Mouse (Mus musculus): ENCODE measurements at regions not wholly inside any gene's neighbourhood (a gene's known extent, or its start where the extent isn't known, plus 50 kb on each side); places are given as distances from the start of the nearest gene placed in this dataset.
A peak's percentile ranks its signal among the peaks of the same experiment; 100 is the strongest.

DNA sequence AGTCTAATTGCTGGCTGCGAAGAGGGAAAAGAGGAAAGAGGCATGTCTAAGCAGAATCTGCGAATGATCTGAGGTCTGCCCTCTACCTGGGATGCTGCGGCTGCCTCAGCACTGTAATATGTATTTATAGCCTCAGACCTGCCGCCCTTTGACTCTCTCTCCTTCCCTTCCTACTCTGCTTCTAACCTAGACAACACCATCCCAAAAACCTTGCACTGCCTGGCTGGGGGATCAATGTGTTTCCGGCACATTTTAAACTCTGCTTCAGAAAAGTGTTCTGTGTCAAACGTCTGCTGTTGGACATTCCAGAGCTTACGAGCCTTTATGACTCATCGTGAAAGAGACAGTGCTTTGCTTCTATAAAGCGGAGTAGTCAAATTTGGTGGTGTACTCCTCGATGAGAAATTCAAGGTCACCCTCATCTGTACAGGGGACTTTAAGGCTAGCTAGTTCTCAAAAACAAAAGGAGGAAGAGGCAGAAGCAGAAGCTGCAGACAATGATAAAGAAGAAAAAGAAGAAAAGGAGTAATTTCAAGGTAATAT lies 91.9 kb upstream of the Smad1 start:
- no peak for ATAC-seq (ENCODE audit: extremely low read depth, insufficient number of reproducible peaks, low FRiP score, poor library complexity, severe bottlenecking)
- TF ChIP-seq TAL1 (conservative IDR thresholded peaks at IDR 0.05; ENCODE audit: low read depth, low read length) (no peak), GATA1 (IDR thresholded peaks at IDR 0.05; ENCODE audit: borderline replicate concordance, low read length) (no peak), GATA2 (IDR thresholded peaks at IDR 0.05; ENCODE audit: borderline replicate concordance, low read depth, low read length) (no peak), CTCF (IDR thresholded peaks at IDR 0.05; ENCODE audit: low read depth, low read length) (no peak), POLR2AphosphoS5 (IDR thresholded peaks at IDR 0.05; ENCODE audit: insufficient replicate concordance, low read depth, low read length) (no peak)
- DNase-seq (ENCODE audit: low spot score), result no peak
- no peaks in the 10 kb centered on the region for H3K4me1 ChIP-seq (ENCODE audit: insufficient read depth, low read depth, low read length)
- peaks cover 31% of the 10 kb centered on the region for H3K27me3 ChIP-seq (ENCODE audit: insufficient read depth, low read length)
- no peaks in the 10 kb centered on the region for H3K9me3 ChIP-seq (replicated peaks)
- no peaks in the 10 kb centered on the region for H3K36me3 ChIP-seq (replicated peaks)
- no peak overlapping the region for H3K4me3 ChIP-seq (ENCODE audit: low read depth, low read length)

DNA sequence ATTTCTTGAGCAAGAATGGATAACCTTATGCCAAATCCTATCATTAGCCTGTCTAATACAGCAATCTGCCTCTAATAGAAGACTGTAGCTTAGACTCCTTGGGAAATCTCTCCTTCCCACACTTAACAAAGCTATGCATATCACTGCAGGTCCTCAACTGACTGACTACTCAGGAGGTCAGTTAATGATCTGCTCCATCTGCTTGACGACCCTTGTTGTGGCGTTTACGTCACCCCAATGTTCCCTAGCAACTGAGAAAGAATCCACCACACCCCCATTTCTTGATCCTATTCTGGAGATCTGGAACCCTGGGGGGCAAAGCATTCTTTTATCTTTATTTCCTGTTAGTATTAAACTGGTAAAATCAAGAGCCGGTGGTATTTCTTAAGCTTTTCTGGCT lies 91.4 kb upstream of the Smad1 start:
- Histone ChIP-seq H3K9me3 (replicated peaks) (no peaks in the 10 kb centered on the region), H3K27me3 (ENCODE audit: insufficient read depth, low read length) (peaks cover 31% of the 10 kb centered on the region), H3K4me1 (ENCODE audit: insufficient read depth, low read depth, low read length) (no peaks in the 10 kb centered on the region), H3K4me3 (ENCODE audit: low read depth, low read length) (no peak overlapping the region), H3K36me3 (replicated peaks) (no peaks in the 10 kb centered on the region)
- no peak for ATAC-seq (ENCODE audit: extremely low read depth, insufficient number of reproducible peaks, low FRiP score, poor library complexity, severe bottlenecking)
- TF ChIP-seq TAL1 (conservative IDR thresholded peaks at IDR 0.05; ENCODE audit: low read depth, low read length), result no peak
- no peak for TF ChIP-seq GATA1 (IDR thresholded peaks at IDR 0.05; ENCODE audit: borderline replicate concordance, low read length)
- no peak for DNase-seq (ENCODE audit: low spot score)

DNA sequence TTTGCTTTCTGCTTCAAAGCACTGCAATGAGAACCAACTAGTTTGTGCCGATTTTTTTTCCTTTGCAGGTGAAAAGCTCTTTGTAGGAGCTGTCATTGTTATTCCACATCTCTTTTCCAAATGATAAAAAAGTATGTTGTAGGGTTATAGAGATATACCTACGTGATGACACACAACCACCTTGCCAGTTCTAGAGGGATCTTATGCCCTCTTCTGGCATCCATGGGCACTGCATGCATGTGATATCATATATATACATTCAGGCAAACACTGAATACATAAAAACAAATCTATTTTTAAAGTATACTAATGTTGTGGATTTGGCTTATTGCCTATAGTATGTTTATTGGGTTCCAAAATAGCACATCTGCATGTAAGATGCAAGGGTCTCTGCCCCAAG lies 89.5 kb upstream of the Smad1 start:
- no peaks in the 10 kb centered on the region for H3K36me3 ChIP-seq (replicated peaks)
- no peak overlapping the region for H3K4me3 ChIP-seq (ENCODE audit: low read depth, low read length)
- H3K4me1 ChIP-seq (ENCODE audit: insufficient read depth, low read depth, low read length), result no peaks in the 10 kb centered on the region
- no peak for TF ChIP-seq GATA2 (IDR thresholded peaks at IDR 0.05; ENCODE audit: borderline replicate concordance, low read depth, low read length)
- 0 out of 2 replicates have a peak, but pooled peaks have one; percentile 15 for ATAC-seq (ENCODE audit: extremely low read depth, insufficient number of reproducible peaks, low FRiP score, poor library complexity, severe bottlenecking)
- DNase-seq (ENCODE audit: low spot score), result no peak
- H3K9me3 ChIP-seq (replicated peaks), result no peaks in the 10 kb centered on the region
- H3K27me3 ChIP-seq (ENCODE audit: insufficient read depth, low read length), result peaks cover 34% of the 10 kb centered on the region

- ATAC-seq (ENCODE audit: extremely low read depth, insufficient number of reproducible peaks, low FRiP score, poor library complexity, severe bottlenecking) (no peak), DNase-seq (ENCODE audit: low spot score) (no peak)
- H3K4me3 ChIP-seq (ENCODE audit: low read depth, low read length), result no peak overlapping the region
- H3K4me1 ChIP-seq (ENCODE audit: insufficient read depth, low read depth, low read length), result 0 out of 2 replicates have a peak, but pooled peaks cover 2% of the 10 kb centered on the region
- H3K9me3 ChIP-seq (replicated peaks), result no peaks in the 10 kb centered on the region
- TF ChIP-seq GATA1 (IDR thresholded peaks at IDR 0.05; ENCODE audit: borderline replicate concordance, low read length) (no peak), CTCF (IDR thresholded peaks at IDR 0.05; ENCODE audit: low read depth, low read length) (no peak), POLR2AphosphoS5 (IDR thresholded peaks at IDR 0.05; ENCODE audit: insufficient replicate concordance, low read depth, low read length) (no peak), GATA2 (IDR thresholded peaks at IDR 0.05; ENCODE audit: borderline replicate concordance, low read depth, low read length) (no peak), TAL1 (conservative IDR thresholded peaks at IDR 0.05; ENCODE audit: low read depth, low read length) (no peak)
- peaks cover 25% of the 10 kb centered on the region for H3K27me3 ChIP-seq (ENCODE audit: insufficient read depth, low read length)
- H3K36me3 ChIP-seq (replicated peaks), result no peaks in the 10 kb centered on the region
Measured at GRCm38 (mm10) chr8:79487597-79487996, 88.3 kb upstream of the Smad1 start.

DNA sequence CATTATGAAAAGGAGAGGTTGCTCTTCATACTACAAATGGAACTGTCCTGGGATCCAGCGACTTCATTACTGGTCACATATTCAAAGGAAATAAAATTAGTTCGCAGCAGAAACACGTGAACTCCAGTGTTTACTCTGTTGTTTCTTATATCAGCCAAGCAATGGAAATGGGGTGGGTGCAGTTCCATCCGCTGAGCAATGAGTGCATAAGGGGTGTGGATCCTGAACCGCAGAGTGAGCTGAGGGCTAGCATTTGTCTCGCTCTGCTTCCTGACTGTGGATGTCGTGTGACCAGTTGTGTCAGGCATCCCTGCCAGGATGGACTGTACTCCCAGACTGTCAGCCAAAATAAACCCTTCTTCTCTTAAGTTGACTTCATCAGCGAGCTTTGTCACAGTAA lies 80.0 kb upstream of the Smad1 start:
- Histone ChIP-seq H3K36me3 (replicated peaks) (no peaks in the 10 kb centered on the region), H3K27me3 (ENCODE audit: insufficient read depth, low read length) (peaks cover 20% of the 10 kb centered on the region), H3K4me3 (ENCODE audit: low read depth, low read length) (no peak overlapping the region), H3K4me1 (ENCODE audit: insufficient read depth, low read depth, low read length) (0 out of 2 replicates have a peak, but pooled peaks cover 3% of the 10 kb centered on the region), H3K9me3 (replicated peaks) (no peaks in the 10 kb centered on the region)
- ATAC-seq (ENCODE audit: extremely low read depth, insufficient number of reproducible peaks, low FRiP score, poor library complexity, severe bottlenecking) (no peak), DNase-seq (ENCODE audit: low spot score) (no peak)
- TF ChIP-seq POLR2AphosphoS5 (IDR thresholded peaks at IDR 0.05; ENCODE audit: insufficient replicate concordance, low read depth, low read length), result no peak
- TF ChIP-seq CTCF (IDR thresholded peaks at IDR 0.05; ENCODE audit: low read depth, low read length), result no peak
- no peak for TF ChIP-seq GATA1 (IDR thresholded peaks at IDR 0.05; ENCODE audit: borderline replicate concordance, low read length)

- TF ChIP-seq CTCF (IDR thresholded peaks at IDR 0.05; ENCODE audit: low read depth, low read length) (no peak), POLR2AphosphoS5 (IDR thresholded peaks at IDR 0.05; ENCODE audit: insufficient replicate concordance, low read depth, low read length) (no peak), GATA1 (IDR thresholded peaks at IDR 0.05; ENCODE audit: borderline replicate concordance, low read length) (no peak), GATA2 (IDR thresholded peaks at IDR 0.05; ENCODE audit: borderline replicate concordance, low read depth, low read length) (no peak)
- no peak for ATAC-seq (ENCODE audit: extremely low read depth, insufficient number of reproducible peaks, low FRiP score, poor library complexity, severe bottlenecking)
- peaks cover 15% of the 10 kb centered on the region for H3K27me3 ChIP-seq (ENCODE audit: insufficient read depth, low read length)
Measured at GRCm38 (mm10) chr8:79476012-79476411, 76.7 kb upstream of the Smad1 start.

DNA sequence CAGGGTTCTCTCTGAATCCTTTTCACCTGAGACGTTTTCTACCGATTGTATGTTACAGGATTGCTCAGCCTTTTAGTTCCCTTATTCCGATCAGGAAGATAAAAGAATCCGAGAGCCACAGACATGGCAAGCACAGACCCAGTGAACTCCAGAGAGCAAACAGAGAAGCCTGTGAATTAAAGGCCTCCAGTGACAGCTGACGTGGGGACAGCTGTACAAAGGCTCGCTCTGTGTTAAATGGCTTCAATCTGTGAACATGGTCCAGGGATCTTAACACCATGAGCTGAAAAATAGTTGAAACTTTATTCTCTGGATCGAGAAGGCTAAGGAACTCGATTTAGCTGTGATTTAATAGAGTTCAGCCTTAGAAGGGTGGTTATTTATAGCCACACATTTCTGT lies 75.4 kb upstream of the Smad1 start:
- no peak for TF ChIP-seq POLR2AphosphoS5 (IDR thresholded peaks at IDR 0.05; ENCODE audit: insufficient replicate concordance, low read depth, low read length)
- TF ChIP-seq GATA1 (IDR thresholded peaks at IDR 0.05; ENCODE audit: borderline replicate concordance, low read length), result no peak
- no peak for TF ChIP-seq TAL1 (conservative IDR thresholded peaks at IDR 0.05; ENCODE audit: low read depth, low read length)
- no peak for TF ChIP-seq GATA2 (IDR thresholded peaks at IDR 0.05; ENCODE audit: borderline replicate concordance, low read depth, low read length)
- TF ChIP-seq CTCF (IDR thresholded peaks at IDR 0.05; ENCODE audit: low read depth, low read length), result no peak
- no peak for DNase-seq (ENCODE audit: low spot score)
- H3K9me3 ChIP-seq (replicated peaks), result no peaks in the 10 kb centered on the region

More at GRCm38 (mm10) chr8:79476012-79476411, 76.7 kb upstream of the Smad1 start:
- Histone ChIP-seq H3K4me3 (ENCODE audit: low read depth, low read length) (no peak overlapping the region), H3K4me1 (ENCODE audit: insufficient read depth, low read depth, low read length) (no peaks in the 10 kb centered on the region), H3K9me3 (replicated peaks) (no peaks in the 10 kb centered on the region), H3K36me3 (replicated peaks) (no peaks in the 10 kb centered on the region)
- DNase-seq (ENCODE audit: low spot score), result no peak

More for the DNA sequence above, 75.4 kb upstream of the Smad1 start:
- no peak for ATAC-seq (ENCODE audit: extremely low read depth, insufficient number of reproducible peaks, low FRiP score, poor library complexity, severe bottlenecking)
- H3K36me3 ChIP-seq (replicated peaks), result no peaks in the 10 kb centered on the region
- no peak overlapping the region for H3K4me3 ChIP-seq (ENCODE audit: low read depth, low read length)
- peaks cover 17% of the 10 kb centered on the region for H3K27me3 ChIP-seq (ENCODE audit: insufficient read depth, low read length)
- no peaks in the 10 kb centered on the region for H3K4me1 ChIP-seq (ENCODE audit: insufficient read depth, low read depth, low read length)
